Mouse (Mus musculus) CD4-positive, CD25-positive, alpha-beta regulatory T cell, adult 4 months (primary cell): Measurements from ENCODE around the gene Adam33. TPM values are rescaled to one million over a fixed set of nuclear protein-coding genes. Genes with fewer than 3 reads are reported as not detected.
A peak's percentile ranks its signal among the peaks of the same experiment; 100 is the strongest.
"Not testable (repeated sequence)": the region's sequence is repeated elsewhere in the genome, so short reads cannot be mapped to it uniquely, and the experiment has no call there.

Source experiments
- ATAC-seq: one replicate; pipeline ENCODE4 v1.8.0; 2017
- polyA plus RNA-seq, 2 experiments: library from polyadenylated mRNA; unstranded; fragments of 100-300 nt; shearing (Covaris generic); gene quantifications; one replicate each; pipeline ENCODE4 v1.2.1; 2017

Adam33 gene
- polyA plus RNA-seq, 2 experiments from 2014 or later: 0.95 to 1.9 TPM

DNA sequence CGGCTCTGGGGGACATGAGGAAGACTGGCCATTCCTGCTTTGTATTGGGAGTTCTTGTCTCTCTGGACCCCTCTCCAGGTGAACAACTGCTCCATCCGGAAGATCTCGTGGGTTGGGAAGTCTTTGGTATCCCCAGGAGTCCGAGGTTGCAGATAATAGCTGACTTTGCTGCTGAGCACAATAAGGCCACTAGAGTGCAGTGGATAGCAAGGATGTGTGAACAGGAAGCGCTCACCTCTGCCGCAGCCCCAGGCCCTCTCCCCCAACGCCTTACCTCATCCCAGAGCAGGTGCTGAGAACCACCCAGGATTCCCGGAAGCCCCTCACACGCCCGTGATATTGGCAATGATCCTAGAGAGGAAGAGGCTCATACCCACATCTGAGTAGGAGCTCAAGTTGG is 7.4 kb downstream of the Adam33 start:
- ATAC-seq: peak; percentile 87

DNA sequence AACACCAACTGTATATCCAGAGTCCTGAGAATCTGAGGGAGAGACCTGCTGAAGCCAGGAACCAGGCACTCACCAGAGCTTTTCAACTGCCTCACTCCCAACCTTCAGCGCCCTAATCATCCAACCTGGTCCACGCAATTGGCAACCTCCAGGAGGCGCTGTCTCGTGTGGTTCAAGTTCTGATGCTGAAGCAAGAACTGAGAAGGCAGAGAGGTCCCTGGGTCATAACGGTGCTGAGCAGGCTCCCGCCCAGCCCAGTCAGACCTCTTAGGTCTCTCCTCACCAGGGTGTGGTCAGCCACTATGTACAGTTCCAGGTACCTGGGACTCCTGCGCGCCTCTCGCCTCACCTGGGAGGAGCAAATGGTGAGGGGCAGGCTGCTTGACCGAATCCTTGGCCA is 8.0 kb downstream of the Adam33 start:
- ATAC-seq: peak; percentile 61

GRCm38 (mm10) chr2:131054646-131055264 is 8.9 kb downstream of the Adam33 start:
- no peak for ATAC-seq

DNA sequence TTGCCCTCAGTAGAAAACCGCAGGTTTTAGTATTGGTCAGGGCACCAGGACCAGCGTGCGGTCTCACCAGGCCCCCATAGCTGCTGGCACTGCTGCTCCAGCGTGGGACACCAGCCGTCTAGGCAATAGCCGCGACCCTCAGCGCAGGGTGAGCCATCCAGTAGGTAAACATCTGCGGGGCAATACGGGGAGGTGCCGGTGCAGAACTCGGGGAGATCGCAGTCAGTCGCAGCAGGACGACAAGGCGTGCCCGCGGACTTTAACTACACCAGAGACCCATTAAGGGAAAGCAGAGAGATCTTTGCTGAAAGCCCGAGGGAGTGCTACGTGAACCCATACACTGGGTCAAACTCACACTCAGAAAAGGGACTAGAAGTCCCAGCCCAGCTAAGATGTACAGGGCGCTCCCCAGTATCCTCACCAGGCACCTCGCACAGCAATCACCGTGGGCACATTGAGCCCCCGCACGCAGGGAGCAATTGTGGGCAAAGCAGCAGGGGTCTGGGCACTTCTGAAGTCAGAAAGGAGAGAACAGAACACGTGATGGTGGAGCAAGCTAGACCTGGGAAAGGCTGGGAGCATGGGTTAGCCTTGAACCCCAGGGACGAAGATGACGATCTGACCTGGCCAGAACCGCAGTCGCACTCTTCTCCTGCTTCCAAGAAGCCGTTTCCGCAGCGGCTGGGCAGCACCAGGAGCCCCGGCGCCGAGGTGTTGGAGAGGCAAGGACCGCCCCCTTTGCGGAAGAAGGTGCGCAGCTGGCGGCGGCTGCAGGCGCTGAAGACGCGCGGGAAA is 9.6 kb downstream of the Adam33 start:
- ATAC-seq: no peak

DNA sequence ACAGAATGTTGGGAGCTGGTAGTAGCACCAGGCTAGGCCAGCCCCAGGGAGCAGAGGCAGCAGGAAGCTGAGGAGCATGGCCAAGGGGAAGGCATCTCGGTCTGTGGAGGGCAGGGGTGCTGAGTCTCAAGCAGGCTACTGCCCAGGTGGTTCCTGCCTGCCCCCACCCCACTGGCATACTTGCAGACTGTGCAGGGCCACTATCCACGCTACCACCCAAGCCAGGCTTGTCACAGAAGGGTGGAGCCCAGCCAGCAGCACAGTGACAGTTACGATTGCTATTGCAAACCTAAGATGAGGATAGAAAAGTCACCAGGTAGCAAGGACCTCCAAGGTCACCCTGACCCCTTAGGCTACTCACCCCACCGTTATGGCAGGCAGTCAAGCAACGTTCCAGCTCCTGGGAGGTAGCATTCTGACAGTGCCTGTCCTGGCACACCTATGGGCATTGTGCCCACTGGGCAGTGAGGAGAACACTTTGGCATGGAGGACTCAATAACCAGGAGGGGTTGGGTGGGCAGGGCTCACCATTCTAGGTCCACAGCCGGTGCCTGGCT is 10.7 kb downstream of the Adam33 start:
- no peak for ATAC-seq

DNA sequence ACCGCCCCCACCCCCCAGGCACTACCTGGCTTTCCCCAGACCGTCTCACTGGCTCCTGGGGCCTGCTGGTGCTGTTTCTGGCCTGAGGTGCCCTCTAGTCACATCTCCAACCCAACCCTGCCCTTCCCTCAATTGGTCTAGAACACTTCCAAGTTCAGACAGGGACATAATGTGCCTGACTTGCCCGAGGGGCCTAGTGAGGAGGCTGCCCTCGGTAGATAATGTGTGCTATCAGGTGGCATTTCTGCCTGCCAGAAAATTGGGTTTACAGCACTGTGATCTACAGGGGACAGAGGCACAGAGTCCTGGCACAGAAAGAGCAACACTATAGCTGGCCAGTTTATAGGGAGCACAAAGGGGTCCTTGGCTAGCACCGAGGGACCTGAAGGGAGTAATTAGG is 11.6 kb downstream of the Adam33 start:
- no peak for ATAC-seq

GRCm38 (mm10) chr2:131046025-131046424 is 17.6 kb downstream of the Adam33 start:
- no peak for ATAC-seq

DNA sequence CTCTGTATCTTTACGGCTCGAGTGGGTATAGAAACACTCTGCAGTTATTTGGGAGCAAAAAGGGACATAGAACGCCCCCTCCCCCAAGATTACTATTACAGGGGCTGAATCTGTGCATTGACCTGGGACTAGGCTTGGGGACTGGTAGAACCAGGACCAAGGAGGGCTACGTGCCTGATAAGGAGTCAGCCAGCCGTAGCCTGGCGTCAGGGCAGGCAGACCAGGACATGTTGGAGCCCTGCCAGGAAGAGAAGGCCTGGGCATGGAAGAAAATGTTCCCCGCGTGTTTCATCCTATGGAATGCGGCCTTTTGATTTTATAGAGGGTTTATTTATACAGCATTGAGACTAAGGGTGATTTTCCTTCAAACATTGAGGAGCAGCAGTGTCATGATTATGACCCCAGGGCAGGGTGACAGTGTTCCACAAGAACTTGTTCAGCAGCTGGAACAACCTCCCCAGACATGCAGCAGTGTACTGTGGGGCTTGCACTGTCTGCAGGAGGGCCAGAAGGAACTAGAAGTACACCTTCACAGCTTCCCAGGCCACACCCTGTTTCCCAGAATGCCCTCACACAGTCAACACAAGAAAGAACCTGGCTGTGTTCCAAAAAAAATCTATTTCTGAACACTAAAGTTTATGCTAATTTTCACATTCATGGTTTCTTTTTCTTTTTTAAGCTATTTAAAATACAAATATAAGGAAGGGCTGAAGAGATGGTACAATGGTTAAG is 18.5 kb downstream of the Adam33 start:
- ATAC-seq: no peak

GRCm38 (mm10) chr2:131044354-131044852 is 19.2 kb downstream of the Adam33 start:
- ATAC-seq: no peak

GRCm38 (mm10) chr2:131042988-131043387 is 20.6 kb downstream of the Adam33 start, which contains the start of gene Gfra4:
Gene Gfra4, minus strand, starts transcription at chr2:131043088.
- ATAC-seq: no peak

GRCm38 (mm10) chr2:131040854-131041825 is 22.5 kb downstream of the Adam33 start:
- ATAC-seq: no peak

GRCm38 (mm10) chr2:131038675-131039074 is 24.9 kb downstream of the Adam33 start:
- no peak for ATAC-seq

GRCm38 (mm10) chr2:131038197-131038596 is 25.4 kb downstream of the Adam33 start:
- ATAC-seq: no peak

DNA sequence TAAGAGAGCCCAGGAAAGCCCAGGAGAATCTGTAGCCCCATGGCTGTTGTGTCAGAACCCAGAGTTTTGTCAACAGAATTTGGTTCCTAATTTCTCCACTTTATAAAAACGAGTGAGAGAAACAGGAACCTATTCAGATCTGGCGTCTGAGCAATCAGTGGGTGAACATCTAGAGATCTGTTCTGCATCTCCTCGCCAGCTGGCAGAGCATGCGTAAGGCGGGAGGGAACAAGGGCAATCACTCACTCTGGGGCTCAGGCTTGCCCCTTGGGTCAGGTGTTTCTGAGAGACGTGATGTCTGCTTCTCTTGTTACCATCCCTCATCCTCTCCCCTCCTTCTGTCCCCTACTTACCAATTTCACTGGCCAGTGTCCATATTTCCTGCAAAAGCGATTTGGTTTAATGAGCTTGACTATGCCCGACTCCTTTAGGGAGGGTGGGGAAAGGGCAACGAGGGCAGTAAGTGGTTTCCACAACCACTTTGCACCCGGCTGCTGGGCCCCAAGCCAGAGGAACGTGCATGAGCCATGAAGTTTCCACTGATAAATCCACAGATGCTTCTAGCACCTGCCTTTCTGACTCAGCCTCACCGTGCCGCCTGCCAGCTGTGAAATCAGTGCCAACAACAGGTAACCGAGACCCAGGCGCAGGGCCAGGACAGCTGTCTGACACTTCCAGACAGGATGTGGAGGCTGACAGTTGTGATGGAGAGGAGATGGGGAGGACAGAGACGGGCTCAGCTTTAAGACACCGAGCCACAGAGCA is 26.2 kb downstream of the Adam33 start:
- no peak for ATAC-seq

DNA sequence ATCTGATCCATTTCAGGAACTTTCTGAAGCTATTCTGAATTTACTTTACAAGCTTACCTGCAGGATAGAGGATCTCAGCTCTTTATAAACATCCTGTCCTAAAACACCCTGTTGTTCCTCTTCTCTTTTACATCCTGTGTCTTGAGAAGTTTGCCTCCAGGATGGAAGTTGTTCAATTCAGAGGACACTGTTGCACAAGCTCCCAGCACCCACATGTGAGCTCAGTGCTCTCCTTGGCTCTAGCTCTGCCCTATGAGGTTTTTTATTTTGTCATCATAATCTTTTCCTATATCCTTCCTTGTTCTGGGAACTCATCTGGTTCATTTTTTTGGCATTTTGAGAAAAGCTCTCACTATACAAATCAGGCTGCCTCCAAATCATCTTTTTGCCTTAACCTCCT is 26.9 kb downstream of the Adam33 start:
- ATAC-seq: no peak

DNA sequence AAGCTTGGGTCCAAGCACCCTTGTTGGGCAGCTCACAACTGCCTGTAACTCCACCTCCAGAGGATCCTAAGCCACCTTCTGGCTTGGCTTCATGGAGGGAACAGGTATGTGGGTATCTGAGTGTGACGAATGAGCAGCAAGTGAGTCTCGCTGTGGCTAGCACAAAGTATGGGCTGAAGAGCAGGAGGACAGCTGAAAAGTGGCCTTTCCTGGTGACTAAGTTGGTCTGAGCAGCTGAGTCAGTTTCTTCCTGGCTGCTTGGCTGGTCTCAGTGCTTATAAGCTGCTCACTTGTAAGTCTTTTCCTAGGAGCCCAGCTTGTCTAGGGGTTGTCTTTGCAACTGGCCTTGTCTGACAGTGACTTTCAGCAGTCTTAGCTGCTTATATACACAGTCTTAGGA is 27.3 kb downstream of the Adam33 start:
- ATAC-seq: no peak

GRCm38 (mm10) chr2:131031406-131031805 is 32.2 kb downstream of the Adam33 start:
- ATAC-seq: not testable (repeated sequence)

DNA sequence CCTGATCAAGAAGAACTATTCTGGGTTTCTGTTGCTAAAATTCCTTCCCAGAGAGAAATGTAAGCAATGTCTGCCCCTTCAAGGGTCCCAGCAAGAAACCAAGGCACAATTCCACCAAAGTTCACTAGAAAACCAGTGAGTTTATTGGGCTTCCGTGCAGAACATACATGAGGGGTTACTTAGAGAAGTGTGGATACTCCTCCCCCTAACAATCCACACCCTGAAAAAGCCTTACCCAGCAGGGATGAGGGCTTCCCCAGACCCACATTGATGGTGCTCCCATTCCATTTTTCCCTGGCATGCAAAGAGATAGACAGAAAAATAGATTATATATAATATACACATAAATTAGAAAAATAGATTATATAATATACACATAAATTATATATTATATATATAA is 32.6 kb downstream of the Adam33 start:
- ATAC-seq: no peak

DNA sequence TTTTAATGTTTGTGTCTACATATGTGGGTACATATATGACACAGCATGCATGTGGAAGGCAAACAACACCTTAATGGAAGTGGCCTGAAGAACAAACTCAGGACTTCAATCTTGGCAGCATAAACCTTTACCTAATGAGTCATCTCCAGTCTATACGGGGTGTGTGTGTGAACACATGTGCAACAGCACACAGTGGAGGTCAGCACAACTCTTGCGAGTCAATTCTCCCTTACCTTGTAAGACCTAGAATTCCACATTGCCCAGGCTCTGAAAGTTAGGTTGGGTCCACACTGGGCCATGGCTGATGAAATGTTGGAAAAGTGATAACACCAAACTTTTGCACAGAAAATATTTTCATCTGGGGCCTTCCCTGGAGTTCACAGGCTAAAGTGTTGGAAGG is 33.1 kb downstream of the Adam33 start:
- ATAC-seq: no peak

GRCm38 (mm10) chr2:131029065-131029935 is 34.3 kb downstream of the Adam33 start:
- no peak for ATAC-seq
